Mouse (Mus musculus) hindbrain, postnatal 0 days (tissue): Measurements from ENCODE around the gene D10Jhu81e. TPM values are rescaled to one million over a fixed set of nuclear protein-coding genes. Genes with fewer than 3 reads are reported as not detected.

Experiments
- ATAC-seq: fragments of 200-750 bp; cut with Nextera tagmentation; 2 replicates; pipeline ENCODE4 v1.8.0; 2017; ENCODE audit warnings: mild to moderate bottlenecking, moderate TSS enrichment, moderate library complexity
- DNase-seq: peaks from one replicate; pipeline ENCODE4 v3.0.0-alpha.2; 2015; ENCODE audit warnings: low spot score
- H3K27ac ChIP-seq: fragments of 300-500 bp; sonication (generic); 2 replicates; pipeline ENCODE4 v1.5.1; 2014; ENCODE audit warnings: mild to moderate bottlenecking
- H3K27me3 ChIP-seq: fragments of 300-500 bp; sonication (generic); 2 replicates; pipeline ENCODE4 v1.6.1; 2014; ENCODE audit warnings: low read length, mixed read lengths; ENCODE audit not compliant: insufficient read depth
- H3K36me3 ChIP-seq: fragments of 300-500 bp; sonication (generic); 2 replicates; pipeline ENCODE4 v1.6.1; 2014; ENCODE audit warnings: low read length, mixed read lengths; ENCODE audit not compliant: insufficient read depth
- H3K4me1 ChIP-seq: fragments of 300-500 bp; sonication (generic); 2 replicates; pipeline ENCODE4 v1.6.1; 2014; ENCODE audit warnings: antibody characterized with exemption, low read length, mixed read lengths; ENCODE audit not compliant: insufficient read depth
- H3K4me2 ChIP-seq: fragments of 300-500 bp; sonication (generic); 2 replicates; pipeline ENCODE4 v1.6.1; 2014; ENCODE audit warnings: low read depth, mild to moderate bottlenecking, low read length, moderate library complexity, mixed read lengths
- H3K4me3 ChIP-seq: fragments of 300-500 bp; sonication (generic); 2 replicates; pipeline ENCODE4 v1.5.1; 2014; ENCODE audit warnings: low read length
- H3K9ac ChIP-seq: fragments of 300-500 bp; sonication (generic); replicated peaks from 2 replicates; pipeline ENCODE4 v1.6.1; 2014; ENCODE audit warnings: mild to moderate bottlenecking, low read length, moderate library complexity, mixed read lengths
- H3K9me3 ChIP-seq: fragments of 300-500 bp; sonication (generic); 2 replicates; pipeline ENCODE4 v1.6.1; 2016; ENCODE audit warnings: low read length, mixed read lengths
- CTCF ChIP-seq: IDR thresholded peaks from 2 replicates; pipeline ENCODE4 v1.5.1; 2016; ENCODE audit warnings: antibody characterized with exemption, control low read depth, low read depth
- WGBS: fragments of 180-500 bp; shearing (Covaris S2); extraction: QIAGEN DNeasy Blood & Tissue Kit; methylation state at CpG from one replicate; pipeline ENCODE4 v1.1.7; 2014; 5-methylcytosine and 5-hydroxymethylcytosine counted together
- polyA plus RNA-seq: library from polyadenylated mRNA; unstranded; fragments of >200 nt; fragmentation: Nextera tagmentation; extraction: Ambion mirVana; gene quantifications from 2 replicates; pipeline ENCODE4 v1.2.1, GENCODE M21; 2015
- total RNA-seq: library from RNA; depleted of rRNA; stranded (reverse); fragments of >200 nt; gene quantifications from 2 replicates; pipeline ENCODE4 v1.2.3, GENCODE M21; 2014

Gene D10Jhu81e
- total and polyA plus RNA-seq, 2 experiments from 2014 or later, result 32.2 to 110 TPM

DNA sequence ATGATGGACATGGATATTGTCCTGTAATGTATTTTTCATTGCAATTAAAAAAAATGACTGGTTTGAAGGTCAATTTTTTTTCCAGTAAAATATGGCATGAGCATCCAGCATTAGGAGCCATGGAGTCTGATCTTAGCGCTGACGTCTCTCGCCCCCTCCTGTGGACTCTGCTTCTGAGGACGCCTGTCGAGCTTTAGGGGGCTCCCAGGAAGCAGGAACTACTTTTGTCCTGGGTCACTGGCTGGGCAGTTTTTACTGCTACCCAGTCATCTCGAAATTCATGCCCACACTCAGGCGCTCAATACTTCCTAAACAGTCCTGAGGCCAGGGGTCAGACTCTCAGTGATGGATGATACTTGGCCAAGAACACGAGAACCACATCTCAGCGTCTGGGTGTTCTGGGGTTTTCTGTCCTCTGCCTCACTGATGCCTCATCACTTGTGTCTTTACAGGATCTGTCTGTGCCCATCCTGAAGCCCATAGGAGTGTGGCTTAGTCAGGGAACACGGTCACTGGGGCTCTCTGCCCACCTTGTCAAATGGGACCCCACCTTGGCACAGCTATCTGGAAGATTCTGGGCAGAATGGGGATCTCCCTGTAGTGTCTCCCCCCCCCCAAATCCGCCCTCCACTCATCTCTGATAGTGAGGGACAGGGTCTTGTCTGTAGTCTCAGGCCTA is 29.9 kb downstream of the D10Jhu81e start:
- TF ChIP-seq CTCF, result no peak
- Histone ChIP-seq H3K9me3 (no peaks in the 10 kb centered on the region), H3K36me3 (no peaks in the 10 kb centered on the region), H3K27me3 (no peaks in the 10 kb centered on the region), H3K4me1 (peaks cover 7% of the 10 kb centered on the region; the same call in 1 of the 2 replicates), H3K27ac (no peak overlapping the region; the same call in 1 of the 2 replicates), H3K4me2 (no peak overlapping the region), H3K9ac (no peak overlapping the region), H3K4me3 (no peak overlapping the region)
- no peak for DNase-seq
- ATAC-seq, result no peak
- 69% methylated on average over 11 of the region's 11 CpGs for WGBS

DNA sequence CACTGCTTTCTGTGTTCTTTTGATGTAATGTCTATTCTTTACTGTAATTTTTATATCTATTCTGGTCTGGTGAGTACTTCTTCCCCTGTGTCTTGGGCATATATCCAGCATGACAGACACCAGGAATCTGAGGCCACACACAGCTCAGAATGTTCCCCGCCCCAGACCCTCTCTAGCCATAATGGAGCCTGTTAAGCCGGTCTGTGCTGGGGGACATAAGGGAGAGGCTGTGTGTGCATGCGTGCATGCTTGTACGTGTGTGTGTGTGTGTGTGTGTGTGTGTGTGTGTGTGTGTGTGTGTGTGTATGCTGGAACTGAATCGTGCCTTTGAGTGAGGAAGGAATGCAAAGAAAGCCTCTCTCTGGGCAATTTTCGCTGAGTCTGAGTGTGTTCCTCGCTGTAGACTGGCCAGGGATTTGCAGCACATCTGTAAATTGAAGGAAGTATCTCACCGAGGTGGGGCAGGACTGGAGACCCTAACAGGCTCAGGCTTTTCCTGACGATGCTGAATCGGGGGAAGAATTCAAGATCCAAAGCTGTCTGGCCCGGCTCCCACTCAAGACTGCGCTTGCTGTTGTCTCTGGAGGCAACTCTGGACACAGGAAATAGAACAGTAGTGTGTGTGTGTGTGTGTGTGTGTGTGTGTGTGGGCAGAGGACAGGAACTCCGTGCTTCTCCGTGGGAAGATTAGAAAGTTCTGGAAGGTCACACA is 30.6 kb downstream of the D10Jhu81e start:
- H3K27ac ChIP-seq, result peak overlapping the region; percentile 62; the same call in 1 of the 2 replicates

DNA sequence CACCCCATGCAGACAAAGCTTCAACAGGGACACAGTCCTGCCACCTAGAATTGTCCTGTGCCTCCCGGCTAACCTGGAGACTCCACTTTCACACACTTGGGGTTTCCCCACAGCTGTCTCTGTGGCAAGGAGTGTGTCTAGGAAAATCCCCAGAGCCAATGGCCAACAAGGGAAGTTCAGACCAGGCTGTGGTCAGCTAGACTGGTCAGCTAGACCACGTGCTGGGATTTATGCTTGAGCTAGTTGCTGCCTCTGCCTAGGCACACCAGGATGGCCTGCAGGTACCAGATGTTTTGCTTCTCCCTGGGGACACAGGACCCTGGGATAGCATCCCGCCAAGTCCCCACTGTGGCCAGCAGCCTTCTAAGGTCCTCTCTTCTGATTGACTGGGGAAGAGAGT is 32.4 kb downstream of the D10Jhu81e start:
- Histone ChIP-seq H3K9me3 (no peaks in the 10 kb centered on the region), H3K4me1 (0 out of 2 replicates have a peak, but pooled peaks cover 7% of the 10 kb centered on the region), H3K4me3 (no peak overlapping the region), H3K27ac (no peak overlapping the region), H3K9ac (no peak overlapping the region), H3K27me3 (no peaks in the 10 kb centered on the region), H3K36me3 (no peaks in the 10 kb centered on the region), H3K4me2 (no peak overlapping the region)
- WGBS, result 87% methylated on average over 3 of the region's 3 CpGs
- no peak for TF ChIP-seq CTCF
- ATAC-seq (no peak), DNase-seq (no peak)

More for the DNA sequence above, 30.6 kb downstream of the D10Jhu81e start:
- 47% methylated on average over 14 of the region's 14 CpGs for WGBS
- no peak for TF ChIP-seq CTCF
- H3K4me1 ChIP-seq, result peaks cover 7% of the 10 kb centered on the region; the same call in 1 of the 2 replicates
- no peak overlapping the region for H3K4me3 ChIP-seq
- H3K9me3 ChIP-seq, result no peaks in the 10 kb centered on the region
- peak; percentile 60 for DNase-seq
- ATAC-seq, result peak; percentile 79
- no peaks in the 10 kb centered on the region for H3K27me3 ChIP-seq
- no peaks in the 10 kb centered on the region for H3K36me3 ChIP-seq
- H3K9ac ChIP-seq, result no peak overlapping the region
- no peak overlapping the region for H3K4me2 ChIP-seq

DNA sequence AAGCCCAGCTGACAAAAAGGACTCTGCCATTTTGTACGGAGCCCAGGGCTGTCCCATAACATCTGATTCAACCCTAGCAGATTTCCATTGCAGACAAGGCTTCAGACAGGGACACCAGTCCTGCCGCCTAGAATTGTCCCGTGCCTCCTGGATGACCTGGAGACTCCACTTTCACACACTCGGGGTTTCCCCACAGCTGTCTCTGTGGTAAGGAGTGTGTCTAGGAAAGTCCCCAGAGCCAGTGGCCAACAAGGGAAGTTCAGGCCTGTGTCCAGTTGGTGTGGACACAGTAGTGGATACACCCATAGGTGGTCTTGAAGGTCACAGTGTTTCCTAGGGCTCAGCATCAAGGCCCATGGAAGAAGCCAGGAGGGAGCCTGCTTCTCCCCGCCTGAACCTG is 33.6 kb downstream of the D10Jhu81e start:
- no peak overlapping the region for H3K9ac ChIP-seq
- 87% methylated on average over 5 of the region's 5 CpGs for whole genome bisulfite sequencing
- TF ChIP-seq CTCF, result no peak
- no peaks in the 10 kb centered on the region for H3K9me3 ChIP-seq
- no peak for ATAC-seq
- H3K27me3 ChIP-seq, result no peaks in the 10 kb centered on the region
- H3K4me2 ChIP-seq, result no peak overlapping the region
- no peak for DNase-seq
- H3K4me3 ChIP-seq, result no peak overlapping the region
- no peaks in the 10 kb centered on the region for H3K36me3 ChIP-seq
- no peak overlapping the region for H3K27ac ChIP-seq
- H3K4me1 ChIP-seq, result 0 out of 2 replicates have a peak, but pooled peaks cover 7% of the 10 kb centered on the region

DNA sequence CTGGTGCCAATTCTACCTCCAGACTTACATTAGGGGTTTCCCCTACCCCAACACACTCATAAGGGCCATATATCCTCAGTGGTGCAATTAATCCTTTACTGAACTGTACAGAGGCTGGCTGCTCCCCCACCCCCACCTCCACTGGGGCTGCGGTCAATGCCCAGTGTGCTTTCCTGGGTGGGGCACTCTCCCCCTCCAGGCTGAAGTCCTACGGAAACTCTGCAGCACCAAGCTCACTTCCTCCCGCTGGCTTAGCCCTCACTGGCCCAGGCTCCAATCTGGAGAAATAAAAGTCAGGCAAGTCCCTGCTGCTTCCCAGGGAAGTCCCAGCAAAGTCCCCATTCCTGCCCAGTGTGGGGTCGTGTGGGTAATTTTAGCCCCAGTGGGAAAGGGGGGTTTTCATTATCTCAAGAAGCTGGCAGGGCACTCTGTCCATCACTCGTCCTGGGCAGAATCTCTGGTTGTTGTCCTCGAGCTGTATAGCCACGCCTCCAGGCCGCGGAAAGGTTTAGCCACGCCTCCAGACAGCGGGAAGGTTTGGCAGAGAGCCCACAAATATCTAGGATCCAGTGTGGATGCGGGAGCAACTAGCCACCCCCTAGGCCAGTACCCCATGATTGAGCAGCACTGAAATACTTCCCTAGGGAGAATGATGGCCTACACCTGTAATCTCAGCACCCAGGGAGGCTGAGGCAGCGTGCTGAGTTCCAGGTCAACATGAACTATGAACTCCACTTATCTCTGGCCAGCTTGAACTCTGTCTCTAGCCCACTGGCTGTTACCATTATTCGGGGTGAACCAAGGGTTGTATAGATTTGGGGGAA is 34.4 kb downstream of the D10Jhu81e start:
- Histone ChIP-seq H3K4me2 (no peak overlapping the region), H3K4me3 (no peak overlapping the region), H3K4me1 (0 out of 2 replicates have a peak, but pooled peaks cover 7% of the 10 kb centered on the region), H3K9ac (no peak overlapping the region), H3K27me3 (no peaks in the 10 kb centered on the region), H3K9me3 (no peaks in the 10 kb centered on the region), H3K36me3 (no peaks in the 10 kb centered on the region), H3K27ac (no peak overlapping the region)
- no peak for TF ChIP-seq CTCF
- ATAC-seq, result peak; percentile 50
- 11% methylated on average over 14 of the region's 14 CpGs for WGBS
- DNase-seq, result no peak

DNA sequence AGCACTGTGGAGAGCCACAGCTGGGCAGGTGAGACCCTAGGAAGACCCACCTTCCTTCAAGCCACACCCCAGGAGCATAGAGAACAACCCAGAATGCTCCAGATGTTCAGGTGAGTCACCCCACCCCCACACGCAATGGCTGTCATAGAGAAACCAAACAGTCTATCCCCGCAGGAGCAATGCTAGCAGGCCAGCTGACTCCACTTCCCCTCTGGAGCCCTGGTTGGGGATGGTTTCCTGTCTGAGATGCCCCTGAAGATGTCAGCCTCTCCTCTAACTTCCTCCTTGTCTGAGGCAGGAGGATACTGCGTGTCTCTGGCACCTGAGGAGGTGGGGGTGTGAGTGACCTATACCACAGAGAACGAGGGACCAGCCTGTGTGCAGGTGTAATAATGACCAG is 35.2 kb downstream of the D10Jhu81e start:
- Histone ChIP-seq H3K9ac (no peak overlapping the region), H3K9me3 (no peaks in the 10 kb centered on the region), H3K4me2 (no peak overlapping the region), H3K4me3 (no peak overlapping the region), H3K36me3 (no peaks in the 10 kb centered on the region), H3K4me1 (0 out of 2 replicates have a peak, but pooled peaks cover 7% of the 10 kb centered on the region), H3K27me3 (no peaks in the 10 kb centered on the region), H3K27ac (no peak overlapping the region)
- ATAC-seq (no peak), DNase-seq (no peak)
- WGBS, result 75% methylated on average over 4 of the region's 4 CpGs
- no peak for TF ChIP-seq CTCF
